Mouse (Mus musculus) intestine, embryonic 16.5 days (tissue): ENCODE measurements around the gene Rint1. TPM values are rescaled to one million over a fixed set of nuclear protein-coding genes. Genes with fewer than 3 reads are reported as not detected.
A peak's percentile ranks its signal among the peaks of the same experiment; 100 is the strongest.
"Not testable (repeated sequence)": the region's sequence is repeated elsewhere in the genome, so short reads cannot be mapped to it uniquely, and the experiment has no call there.

Experiments used
- ATAC-seq: fragments of 200-750 bp; cut with Nextera tagmentation; 2 replicates; pipeline ENCODE4 v1.8.0; 2017; ENCODE audit warnings: moderate TSS enrichment, moderate library complexity
- H3K27ac ChIP-seq: fragments of 300-500 bp; sonication (generic); 2 replicates; pipeline ENCODE4 v1.5.1; 2014; ENCODE audit warnings: mild to moderate bottlenecking, low read length
- H3K27me3 ChIP-seq: fragments of 300-500 bp; sonication (generic); replicated peaks from 2 replicates; pipeline ENCODE4 v1.6.1; 2014; ENCODE audit warnings: low read length, control low read depth, mixed read lengths; ENCODE audit not compliant: control insufficient read depth, insufficient read depth
- H3K36me3 ChIP-seq: fragments of 300-500 bp; sonication (generic); 2 replicates; pipeline ENCODE4 v1.6.1; 2014; ENCODE audit warnings: low read length, control low read depth; ENCODE audit not compliant: control insufficient read depth, insufficient read depth
- H3K4me1 ChIP-seq: fragments of 300-500 bp; sonication (generic); 2 replicates; pipeline ENCODE4 v1.6.1; 2014; ENCODE audit warnings: low read length, control low read depth, mixed read lengths; ENCODE audit not compliant: control insufficient read depth, insufficient read depth
- H3K4me2 ChIP-seq: fragments of 300-500 bp; sonication (generic); 2 replicates; pipeline ENCODE4 v1.6.1; 2014; ENCODE audit warnings: low read depth, low read length, control low read depth
- H3K4me3 ChIP-seq: fragments of 300-500 bp; sonication (generic); 2 replicates; pipeline ENCODE4 v1.5.1; 2014; ENCODE audit warnings: mild to moderate bottlenecking, low read length
- H3K9ac ChIP-seq: fragments of 300-500 bp; sonication (generic); 2 replicates; pipeline ENCODE4 v1.6.1; 2014; ENCODE audit warnings: low read depth, low read length
- H3K9me3 ChIP-seq: fragments of 300-500 bp; sonication (generic); 2 replicates; pipeline ENCODE4 v1.6.1; 2016; ENCODE audit warnings: low read length, control low read depth; ENCODE audit not compliant: control insufficient read depth
- WGBS: fragments of 180-500 bp; shearing (Covaris S2); extraction: QIAGEN DNeasy Blood & Tissue Kit; methylation state at CpG from one replicate; pipeline ENCODE4 v1.1.7; 2014; 5-methylcytosine and 5-hydroxymethylcytosine counted together
- polyA plus RNA-seq: library from polyadenylated mRNA; unstranded; fragments of >200 nt; fragmentation: Nextera tagmentation; extraction: Ambion mirVana; gene quantifications from 2 replicates; pipeline ENCODE4 v1.2.1, GENCODE M21; 2015

The Rint1 gene
- polyA plus RNA-seq, 1 experiment from 2014 or later = 30.5 TPM

GRCm38 (mm10) chr5:23816681-23817080 is 29.2 kb downstream of the Rint1 start:
- Histone ChIP-seq H3K4me1 (no peaks in the 10 kb centered on the region), H3K4me2 (no peak overlapping the region), H3K36me3 (peaks cover 34% of the 10 kb centered on the region), H3K9me3 (no peaks in the 10 kb centered on the region), H3K27ac (no peak overlapping the region), H3K4me3 (no peak overlapping the region), H3K9ac (no peak overlapping the region), H3K27me3 (no peaks in the 10 kb centered on the region)
- no peak for ATAC-seq
- 91% methylated on average over 15 of the region's 15 CpGs for WGBS

DNA sequence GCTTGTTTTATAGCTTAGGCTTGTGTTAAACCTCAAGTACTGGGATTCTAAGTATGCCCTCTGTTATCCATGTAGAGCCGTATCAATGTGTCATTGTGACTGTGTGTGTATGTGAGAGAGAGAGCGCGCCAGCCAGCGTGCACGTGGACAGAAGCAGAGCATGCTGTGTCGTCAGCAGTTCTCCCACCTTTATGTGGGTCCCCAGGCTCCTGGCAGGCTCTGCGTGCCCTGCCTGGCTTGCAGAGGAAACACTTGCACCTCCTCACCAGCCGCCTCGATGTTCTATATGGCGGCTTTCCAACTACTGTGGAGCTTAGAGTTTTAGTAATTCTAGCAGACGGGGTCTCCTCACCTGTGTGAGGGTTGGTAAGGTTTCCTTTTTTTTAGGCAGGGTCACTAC is 34.8 kb downstream of the Rint1 start:
- Histone ChIP-seq H3K27me3 (no peaks in the 10 kb centered on the region), H3K4me1 (no peaks in the 10 kb centered on the region), H3K9ac (no peak overlapping the region), H3K9me3 (no peaks in the 10 kb centered on the region), H3K27ac (no peak overlapping the region), H3K4me3 (no peak overlapping the region), H3K4me2 (no peak overlapping the region), H3K36me3 (peaks cover 8% of the 10 kb centered on the region; the same call in 1 of the 2 replicates)
- no peak for ATAC-seq
- WGBS = 73% methylated on average over 11 of the region's 11 CpGs

- Histone ChIP-seq H3K4me2 (no peak overlapping the region), H3K27ac (no peak overlapping the region), H3K9ac (no peak overlapping the region), H3K4me1 (no peaks in the 10 kb centered on the region), H3K36me3 (no peaks in the 10 kb centered on the region), H3K9me3 (no peaks in the 10 kb centered on the region), H3K4me3 (no peak overlapping the region), H3K27me3 (no peaks in the 10 kb centered on the region)
- WGBS = 74% methylated on average over 8 of the region's 8 CpGs
- no peak for ATAC-seq
These were observed 36.7 kb downstream of the Rint1 start for GRCm38 (mm10) chr5:23824171-23824733.

- H3K27ac ChIP-seq = no peak overlapping the region
- H3K4me3 ChIP-seq = no peak overlapping the region
- H3K4me2 ChIP-seq = no peak overlapping the region
- ATAC-seq = no peak
- H3K9ac ChIP-seq = no peak overlapping the region
- WGBS = 35% methylated on average over 11 of the region's 11 CpGs
- 0 out of 2 replicates have a peak, but pooled peaks cover 2% of the 10 kb centered on the region for H3K4me1 ChIP-seq
- peaks cover 5% of the 10 kb centered on the region; the same call in 1 of the 2 replicates for H3K27me3 ChIP-seq
- no peaks in the 10 kb centered on the region for H3K36me3 ChIP-seq
- no peaks in the 10 kb centered on the region for H3K9me3 ChIP-seq
These were observed 39.0 kb downstream of the Rint1 start for GRCm38 (mm10) chr5:23826321-23827004.

DNA sequence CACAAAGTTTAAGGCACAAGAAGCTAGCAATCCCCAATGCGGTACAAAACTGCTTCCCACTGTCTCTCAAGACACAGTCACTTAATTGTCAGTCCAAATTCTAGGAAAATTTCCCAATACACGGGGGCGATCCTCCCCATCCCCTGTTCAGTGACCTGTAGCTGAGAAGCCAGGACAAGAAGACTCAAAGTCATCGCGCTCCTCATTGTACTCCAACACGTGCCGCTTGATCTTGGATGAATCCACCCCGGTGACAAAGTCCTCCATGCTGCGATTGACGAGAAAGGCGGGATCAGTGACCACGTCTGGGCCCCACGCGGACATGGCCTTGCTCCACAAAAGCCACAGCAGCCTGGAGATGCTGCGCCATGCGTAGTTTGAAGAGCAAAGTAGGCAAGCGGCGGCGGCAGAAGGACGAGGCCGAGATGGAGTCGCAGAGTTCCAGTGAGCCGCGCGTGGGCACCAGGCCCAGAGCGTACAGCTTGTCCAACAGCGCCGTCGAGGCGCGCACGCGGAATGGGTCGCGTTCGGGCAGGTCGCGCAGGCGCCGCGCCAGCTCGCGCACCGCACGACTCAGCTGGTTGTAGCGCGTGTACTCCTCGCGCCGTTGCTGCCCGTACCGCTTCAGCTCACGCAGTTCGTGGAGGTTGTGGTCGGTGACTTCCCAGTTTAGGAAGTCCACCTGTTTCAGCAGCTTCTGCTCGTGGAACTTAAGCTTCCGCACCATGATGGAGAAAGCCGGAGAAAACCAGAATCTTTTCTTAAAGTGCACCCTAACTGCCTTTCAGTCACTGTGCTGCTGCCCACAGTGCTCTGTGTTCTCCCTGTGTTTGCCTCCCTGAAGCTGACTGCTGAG is 43.6 kb downstream of the Rint1 start:
- H3K4me1 ChIP-seq = 0 out of 2 replicates have a peak, but pooled peaks cover 2% of the 10 kb centered on the region
- 0 out of 2 replicates have a peak overlapping the region, but pooled peaks have one; percentile 9 for H3K4me3 ChIP-seq
- ATAC-seq = no peak

DNA sequence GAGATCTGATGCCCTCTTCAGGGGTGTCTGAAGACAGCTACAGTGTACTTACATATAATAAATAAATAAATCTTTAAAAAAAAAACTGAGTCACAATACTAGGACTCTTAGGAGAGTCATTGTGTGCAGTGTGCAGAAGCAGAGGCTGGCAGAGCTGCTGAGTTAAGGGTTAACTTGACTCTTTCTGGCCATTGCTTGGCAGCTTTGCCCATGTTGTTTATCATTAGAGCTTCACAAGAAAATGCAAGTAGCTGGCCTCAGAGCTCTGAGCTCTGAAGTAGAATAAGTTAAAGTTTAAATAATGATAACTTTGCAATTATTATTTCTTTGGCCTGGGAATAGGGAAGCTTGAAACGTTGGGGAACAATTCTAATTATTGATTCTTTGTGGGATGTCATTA is 48.2 kb downstream of the Rint1 start:
- H3K4me1 ChIP-seq, H3K4me2 ChIP-seq, ATAC-seq, H3K27ac ChIP-seq, H3K9me3 ChIP-seq, H3K27me3 ChIP-seq, H3K4me3 ChIP-seq, H3K36me3 ChIP-seq, H3K9ac ChIP-seq: not testable (repeated sequence)
- WGBS = 67% methylated on average over 1 of the region's 1 CpGs

More for the DNA sequence above, 43.6 kb downstream of the Rint1 start:
- H3K9me3 ChIP-seq = no peaks in the 10 kb centered on the region
- H3K36me3 ChIP-seq = no peaks in the 10 kb centered on the region
- peak overlapping the region; percentile 32; the same call in 1 of the 2 replicates for H3K4me2 ChIP-seq
- peaks cover 6% of the 10 kb centered on the region; the same call in 1 of the 2 replicates for H3K27me3 ChIP-seq
- H3K27ac ChIP-seq = no peak overlapping the region
- H3K9ac ChIP-seq = 0 out of 2 replicates have a peak overlapping the region, but pooled peaks have one; percentile 19
- WGBS = 34% methylated on average over 58 of the region's 58 CpGs

DNA sequence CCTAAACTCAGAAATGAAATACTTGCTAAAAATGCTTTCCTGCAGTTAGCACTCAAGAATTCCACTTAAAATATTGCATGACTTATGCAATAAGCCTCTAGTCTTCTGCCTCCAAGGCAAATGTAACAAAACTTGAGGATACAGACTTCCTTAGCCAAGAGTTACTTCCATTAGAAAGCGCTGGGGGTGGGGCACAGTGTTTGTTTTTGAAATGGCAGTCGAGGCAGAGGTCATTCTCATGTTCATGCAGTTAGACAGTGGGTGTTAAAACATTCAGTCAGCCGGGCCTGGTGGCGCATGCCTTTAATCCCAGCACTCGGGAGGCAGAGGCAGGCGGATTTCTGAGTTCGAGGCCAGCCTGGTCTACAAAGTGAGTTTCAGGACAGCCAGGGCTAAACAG is 50.6 kb downstream of the Rint1 start:
- 89% methylated on average over 7 of the region's 7 CpGs for WGBS
- H3K27me3 ChIP-seq = no peaks in the 10 kb centered on the region
- H3K4me1 ChIP-seq = peaks cover 7% of the 10 kb centered on the region
- H3K36me3 ChIP-seq = no peaks in the 10 kb centered on the region
- no peak overlapping the region for H3K27ac ChIP-seq
- no peak overlapping the region for H3K4me3 ChIP-seq
- H3K9me3 ChIP-seq = no peaks in the 10 kb centered on the region
- ATAC-seq = no peak
- no peak overlapping the region for H3K4me2 ChIP-seq
- H3K9ac ChIP-seq = no peak overlapping the region

GRCm38 (mm10) chr5:23843674-23844530 is 56.4 kb downstream of the Rint1 start, which contains the start of gene Tomm7:
Gene Tomm7, minus strand, starts transcription at chr5:23844161.
- Histone ChIP-seq H3K27me3 (no peaks in the 10 kb centered on the region), H3K9ac (peak within 1 kb of the TSS; percentile 73), H3K4me2 (peak within 1 kb of the TSS; percentile 75), H3K4me3 (peak within 1 kb of the TSS; percentile 66), H3K4me1 (peaks cover 9% of the 10 kb centered on the region), H3K36me3 (no peaks in the 10 kb centered on the region), H3K27ac (peak within 1 kb of the TSS; percentile 72), H3K9me3 (no peaks in the 10 kb centered on the region)
- peak; percentile 94 for ATAC-seq
- under 1% methylated on average over 44 of the region's 44 CpGs for WGBS
